Mouse (Mus musculus): Measurements from ENCODE around the gene Plekha8. TPM values are rescaled to one million over a fixed set of nuclear protein-coding genes. Genes with fewer than 3 reads are reported as not detected.

Plekha8 gene
- total RNA-seq, 2 experiments from 2014 or later = 3.2 to 3.3 TPM

DNA sequence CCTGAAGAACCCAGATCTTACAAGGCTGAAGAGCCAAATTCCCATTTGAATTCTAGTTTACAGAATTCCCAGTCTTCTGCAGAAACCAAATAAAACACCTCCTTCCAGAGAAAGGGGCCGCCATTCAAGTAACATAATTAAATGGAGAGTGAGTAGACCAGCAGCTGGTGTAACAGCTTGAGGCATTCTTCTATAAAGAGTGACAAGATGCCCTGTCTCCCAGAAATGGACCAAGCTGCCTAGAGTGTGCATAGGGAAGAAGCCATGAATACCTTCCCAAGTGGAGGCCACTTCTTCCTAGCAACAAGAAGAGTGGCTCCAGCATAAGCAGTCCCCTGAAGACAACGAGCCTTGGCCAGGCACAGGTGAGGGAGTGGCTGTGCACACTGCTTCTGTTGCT is 47.0 kb downstream of the Plekha8 start:
- no peak for DNase-seq (ENCODE audit: low spot score)

DNA sequence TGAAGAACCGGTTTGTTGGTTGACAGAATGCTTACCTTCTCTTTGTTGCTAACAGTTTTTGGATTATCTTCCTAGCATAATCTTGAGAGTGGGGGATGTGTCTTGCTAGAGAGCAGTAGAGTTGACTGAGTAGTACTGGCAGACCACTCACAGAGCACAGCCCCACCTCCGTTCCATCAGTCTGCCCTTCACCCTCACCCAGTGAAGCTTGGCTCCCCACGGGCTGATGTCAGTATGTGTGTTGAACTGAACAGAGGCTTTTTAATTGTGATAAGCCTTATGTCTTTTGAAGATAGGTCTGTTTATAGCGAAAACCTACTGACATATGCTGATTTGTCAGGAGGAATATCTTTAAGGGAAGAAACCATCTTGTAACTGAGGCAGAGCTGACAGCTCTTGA is 48.3 kb downstream of the Plekha8 start:
- DNase-seq (ENCODE audit: low spot score) = no peak

DNA sequence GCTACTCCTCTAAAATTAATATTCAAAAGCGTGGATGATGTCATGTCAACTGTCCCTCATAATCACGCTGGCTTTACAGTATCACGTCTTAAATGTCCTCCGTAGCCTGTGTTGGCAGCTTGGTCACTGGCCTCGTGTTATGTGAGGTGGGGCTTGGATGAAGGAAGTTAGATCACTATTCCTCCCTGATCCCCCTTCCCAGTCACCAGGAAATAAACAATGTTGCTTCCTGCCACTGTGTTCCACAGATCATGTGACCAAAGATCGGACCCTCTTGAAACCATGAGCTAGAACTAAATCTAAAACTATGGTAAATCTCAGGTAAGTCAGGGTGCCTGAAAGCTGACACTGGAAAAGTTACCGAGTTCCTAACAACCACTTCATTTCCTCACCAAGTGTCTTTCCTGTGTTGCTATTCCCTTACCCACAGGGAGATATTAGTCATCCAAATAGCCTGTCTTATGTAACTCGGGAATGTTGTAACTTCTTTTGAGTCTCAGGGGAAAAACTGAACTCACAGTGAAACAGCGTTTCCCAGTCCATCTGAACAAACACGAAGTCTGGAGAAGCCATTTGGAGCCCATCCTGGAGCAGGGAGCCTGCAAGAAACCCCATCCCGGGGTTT is 60.7 kb downstream of the Plekha8 start:
- DNase-seq (ENCODE audit: low spot score) = peak; percentile 64

DNA sequence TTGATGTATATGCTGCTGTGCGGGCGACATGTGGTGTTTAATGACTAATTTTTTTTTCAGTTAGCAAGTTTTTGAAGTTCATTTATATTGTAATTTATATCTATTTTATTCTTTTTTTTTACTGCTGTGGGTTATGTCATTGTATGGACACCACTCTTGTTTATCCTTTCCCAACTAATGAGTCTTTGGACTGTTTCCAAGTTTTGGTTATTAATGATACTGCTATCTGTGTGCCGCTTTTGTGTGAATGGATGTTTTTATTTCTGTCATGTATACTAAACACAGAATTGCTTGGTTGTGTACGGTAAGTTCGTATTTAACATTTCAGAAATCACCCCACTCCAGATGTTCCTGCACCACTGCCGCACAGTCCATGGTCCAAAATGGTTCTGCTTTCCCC is 63.0 kb downstream of the Plekha8 start:
- DNase-seq (ENCODE audit: low spot score) = no peak

DNA sequence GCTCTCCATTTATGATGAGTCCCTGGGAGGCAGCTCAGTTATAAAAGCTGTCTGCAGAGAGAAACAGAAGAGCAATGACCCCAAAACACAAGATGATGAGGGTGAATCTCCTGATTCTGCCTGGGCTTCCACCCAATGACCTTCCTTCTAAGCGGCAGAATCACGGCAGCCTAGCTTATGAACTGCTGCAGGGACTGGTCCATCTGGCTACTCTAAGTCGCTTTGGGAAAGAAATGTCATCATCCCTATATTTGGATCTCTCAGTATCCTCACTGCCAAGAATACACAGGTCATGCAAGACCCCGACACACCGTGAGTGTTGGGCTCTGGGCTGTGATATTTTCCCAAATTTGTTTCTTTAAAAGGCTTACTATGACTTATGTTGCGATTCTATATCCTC is 75.0 kb downstream of the Plekha8 start:
- DNase-seq (ENCODE audit: low spot score) = no peak

DNA sequence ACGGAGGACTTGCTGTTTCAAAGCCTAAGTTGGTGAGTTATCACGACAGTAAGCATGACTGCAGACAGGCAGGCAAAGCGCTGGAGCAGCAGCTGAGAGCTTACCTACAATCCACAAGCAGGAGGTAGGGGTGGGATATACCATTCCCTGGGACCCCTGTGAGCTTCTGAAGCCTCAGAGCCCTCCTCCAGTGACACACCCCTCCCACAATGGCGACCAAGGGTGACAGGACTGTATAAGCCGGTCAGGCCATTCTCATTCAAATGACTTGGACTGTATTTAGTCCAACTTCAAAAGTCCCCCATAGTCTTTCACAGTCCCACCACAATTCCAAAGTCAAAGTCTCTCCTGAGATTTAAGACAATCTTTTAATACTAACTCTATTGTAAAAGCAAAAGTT is 78.0 kb downstream of the Plekha8 start:
- DNase-seq (ENCODE audit: low spot score) = no peak

DNA sequence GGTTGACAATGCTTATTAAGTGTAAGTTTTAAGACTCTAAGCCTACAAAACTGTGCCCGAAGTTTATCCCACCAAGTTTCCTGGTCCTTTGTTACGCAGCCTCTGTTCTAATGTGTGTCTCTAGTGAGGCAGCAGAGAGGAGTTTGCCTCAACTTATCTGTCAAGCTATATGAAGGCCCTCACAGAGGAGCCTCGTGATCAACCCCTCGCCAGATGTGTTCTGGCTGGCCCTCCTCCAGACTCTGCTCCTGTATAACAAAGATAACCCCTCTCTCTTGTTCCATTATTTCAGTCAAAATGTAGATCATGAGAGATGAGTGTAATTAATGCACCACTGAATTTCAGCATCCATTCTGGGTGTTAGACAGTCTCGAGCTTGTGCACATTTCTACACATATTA is 84.8 kb downstream of the Plekha8 start:
- DNase-seq (ENCODE audit: low spot score) = no peak

DNA sequence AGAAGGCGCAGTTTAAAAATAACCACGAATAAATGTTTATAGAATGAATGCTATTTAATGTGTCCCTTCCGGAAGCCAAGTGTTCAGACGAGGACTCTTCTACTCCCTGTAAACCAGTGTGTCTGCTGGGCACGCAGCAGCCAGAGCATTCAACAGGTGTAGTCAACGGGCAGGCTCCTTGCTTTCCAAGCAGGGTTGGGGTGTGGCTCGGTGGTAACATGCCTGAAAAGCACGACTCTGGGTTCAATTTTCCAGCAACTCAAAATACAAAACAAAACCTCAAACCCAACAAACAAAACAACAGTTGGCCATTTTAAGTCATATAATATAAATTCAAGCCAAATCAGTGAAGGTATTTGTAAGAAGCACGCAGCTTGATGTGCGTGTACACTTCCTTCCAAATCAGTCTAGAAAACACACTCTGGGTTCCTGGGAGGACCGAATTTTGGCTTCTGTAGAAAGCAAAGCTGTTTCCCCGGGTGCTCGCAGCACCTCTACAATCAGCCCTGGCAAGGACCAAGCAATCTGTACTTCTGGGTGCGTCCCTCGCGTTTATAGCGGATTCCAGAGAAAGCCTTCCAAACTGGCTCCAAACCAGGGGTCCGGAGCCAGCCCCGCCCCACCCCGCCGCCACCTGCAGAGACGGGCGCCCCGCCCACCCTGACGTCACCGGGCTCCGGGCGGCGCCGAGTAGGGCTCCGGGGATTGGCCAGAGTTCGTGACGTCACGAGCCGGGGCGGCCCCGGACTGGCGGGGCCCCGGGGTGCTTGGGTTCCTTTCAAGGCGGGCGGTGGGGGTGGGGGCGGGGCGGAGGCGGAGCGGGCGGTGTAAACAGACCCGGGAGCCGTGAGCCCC is 86.2 kb downstream of the Plekha8 start, which contains the start of gene Mturn:
TSS of gene Mturn (plus strand) at position 734 of the 855 bp plus-strand sequence.
- peak; percentile 98 for DNase-seq (ENCODE audit: low spot score)

DNA sequence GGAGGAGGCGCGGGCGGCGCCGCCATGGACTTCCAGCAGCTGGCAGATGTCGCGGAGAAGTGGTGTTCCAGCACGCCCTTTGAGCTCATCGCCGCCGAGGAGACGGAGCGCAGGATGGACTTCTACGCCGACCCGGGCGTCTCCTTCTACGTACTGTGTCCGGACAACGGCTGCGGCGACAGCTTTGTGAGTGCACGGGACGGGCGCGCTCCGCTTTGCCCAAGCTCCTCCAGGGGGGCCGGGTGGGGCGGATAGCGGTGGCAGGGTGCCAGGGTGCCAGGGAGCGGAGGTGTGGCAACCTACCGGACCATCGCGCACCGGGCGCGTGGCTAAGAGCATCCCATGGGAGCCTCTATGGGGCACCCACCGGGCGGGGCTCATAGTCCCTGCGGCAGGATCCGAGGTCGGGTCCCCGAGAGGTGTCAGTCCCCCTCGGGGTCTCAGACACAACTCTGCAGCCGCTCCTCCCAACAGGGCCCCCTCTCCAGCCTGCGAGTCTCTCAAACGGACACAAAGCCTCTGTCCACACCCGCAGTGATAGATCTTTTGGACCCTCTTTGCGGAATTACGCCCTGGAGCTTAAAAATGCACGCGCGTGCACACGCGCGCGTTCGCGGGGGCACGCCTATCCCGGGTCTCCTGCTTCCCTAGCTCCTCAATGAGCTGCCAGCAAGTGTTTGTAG is 87.0 kb downstream of the Plekha8 start:
- no peak for DNase-seq (ENCODE audit: low spot score)

DNA sequence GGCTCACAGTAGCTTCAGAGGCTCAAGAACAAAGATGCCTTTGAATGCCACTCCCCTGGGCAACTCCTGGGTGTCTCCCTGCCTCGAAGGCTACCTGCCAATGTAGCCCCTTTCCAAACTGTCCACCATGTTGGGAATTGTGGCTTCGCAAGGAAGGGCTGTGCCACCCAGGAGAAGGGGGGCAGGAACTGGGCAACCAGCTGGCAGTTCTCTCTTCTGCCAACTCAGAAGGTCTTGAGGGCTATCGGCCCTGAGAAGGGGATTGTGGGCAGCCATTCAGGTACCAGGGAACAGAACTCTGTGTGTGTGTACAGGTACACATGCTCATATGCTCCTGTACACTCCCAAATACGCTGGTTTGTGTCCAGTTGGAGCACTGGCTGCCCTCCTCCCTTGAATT is 89.2 kb downstream of the Plekha8 start:
- DNase-seq (ENCODE audit: low spot score) = no peak

DNA sequence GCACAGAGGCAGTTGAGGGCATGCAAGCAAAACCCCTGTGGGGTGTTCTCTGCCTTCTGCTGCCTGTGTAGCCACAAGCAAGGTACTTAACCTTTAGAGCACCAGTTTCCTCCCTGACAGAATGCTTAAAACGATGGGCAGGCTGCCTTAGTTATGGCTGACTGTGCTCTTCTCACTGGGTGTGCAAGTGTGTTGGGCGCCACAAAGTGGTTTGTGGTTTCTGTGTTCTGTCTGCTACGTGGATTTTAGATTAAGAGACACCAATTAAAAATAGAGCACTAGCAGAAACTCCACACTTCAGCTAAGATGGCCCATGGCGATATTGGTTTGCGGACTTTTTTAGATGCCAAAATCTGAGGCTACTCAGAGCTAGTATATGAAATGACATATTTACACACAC is 90.2 kb downstream of the Plekha8 start:
- no peak for DNase-seq (ENCODE audit: low spot score)

DNA sequence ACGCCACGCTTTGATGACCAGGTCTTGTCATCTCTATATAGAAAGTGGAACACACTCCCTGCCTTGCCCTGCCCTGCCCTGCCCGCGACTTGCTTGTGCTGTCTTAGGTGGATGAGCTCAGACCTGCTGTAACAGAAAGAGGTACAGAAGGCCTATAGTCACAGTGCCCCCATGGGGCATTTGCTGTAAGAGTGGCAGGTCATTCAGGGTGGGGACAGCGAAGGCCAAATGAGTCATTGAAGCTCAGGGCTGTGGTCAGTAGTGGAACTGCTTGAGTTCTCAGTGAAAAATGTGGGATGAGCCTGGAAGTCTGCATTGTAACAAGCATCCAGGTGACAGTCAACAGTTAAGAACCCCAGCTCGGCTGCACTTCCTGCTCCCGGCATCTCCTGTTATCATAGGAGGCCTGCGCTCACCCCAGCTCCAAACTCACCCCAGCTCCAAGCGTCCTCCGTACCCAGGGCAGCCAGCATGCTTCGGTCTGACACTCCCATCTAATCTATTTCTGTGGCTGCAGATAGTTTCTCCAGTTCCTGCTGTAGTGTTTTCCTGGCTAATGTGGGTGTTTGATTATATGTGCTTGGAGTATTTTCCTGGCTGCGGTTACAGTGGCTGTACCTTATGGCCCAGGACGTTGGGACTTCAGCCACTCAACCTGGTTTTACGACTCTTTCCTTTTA is 90.9 kb downstream of the Plekha8 start:
- no peak for DNase-seq (ENCODE audit: low spot score)

DNA sequence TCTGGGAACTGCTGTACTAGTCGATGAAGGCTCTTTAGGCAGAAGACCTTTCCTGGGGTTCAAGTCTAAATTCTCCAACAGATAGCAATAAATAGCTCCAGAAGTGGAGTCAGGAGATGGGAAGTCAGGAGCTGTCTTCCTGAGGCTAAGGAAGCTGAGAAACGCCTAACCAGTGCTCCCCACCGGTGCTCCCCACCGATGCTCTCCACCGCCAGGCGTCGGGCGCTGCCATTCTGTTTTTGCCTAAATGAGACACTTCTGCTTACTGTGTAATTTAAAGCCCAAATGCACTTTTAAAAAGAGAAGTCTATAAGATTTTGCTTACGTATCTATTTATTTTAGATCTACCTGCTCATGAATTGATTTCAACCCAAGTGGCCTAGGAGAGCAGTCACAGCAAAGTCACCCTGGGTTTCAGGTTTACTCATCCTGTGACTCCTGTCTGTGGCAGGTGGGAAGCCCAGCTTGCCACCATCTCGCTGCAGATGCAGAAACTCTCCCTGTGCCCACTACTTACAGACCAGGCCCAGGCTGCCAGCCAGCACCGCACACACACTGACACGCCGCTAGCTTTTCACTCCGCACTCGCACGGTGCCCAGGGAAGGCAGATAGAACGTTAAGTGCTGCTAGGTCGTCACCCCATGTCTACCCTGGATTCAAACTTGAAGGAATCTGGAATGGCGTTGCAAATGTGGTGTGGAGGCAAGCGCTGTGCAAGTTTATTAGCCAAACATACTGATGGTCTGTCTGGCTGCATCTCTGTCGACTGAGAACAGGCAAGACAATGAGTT is 92.2 kb downstream of the Plekha8 start:
- no peak for DNase-seq (ENCODE audit: low spot score)

DNA sequence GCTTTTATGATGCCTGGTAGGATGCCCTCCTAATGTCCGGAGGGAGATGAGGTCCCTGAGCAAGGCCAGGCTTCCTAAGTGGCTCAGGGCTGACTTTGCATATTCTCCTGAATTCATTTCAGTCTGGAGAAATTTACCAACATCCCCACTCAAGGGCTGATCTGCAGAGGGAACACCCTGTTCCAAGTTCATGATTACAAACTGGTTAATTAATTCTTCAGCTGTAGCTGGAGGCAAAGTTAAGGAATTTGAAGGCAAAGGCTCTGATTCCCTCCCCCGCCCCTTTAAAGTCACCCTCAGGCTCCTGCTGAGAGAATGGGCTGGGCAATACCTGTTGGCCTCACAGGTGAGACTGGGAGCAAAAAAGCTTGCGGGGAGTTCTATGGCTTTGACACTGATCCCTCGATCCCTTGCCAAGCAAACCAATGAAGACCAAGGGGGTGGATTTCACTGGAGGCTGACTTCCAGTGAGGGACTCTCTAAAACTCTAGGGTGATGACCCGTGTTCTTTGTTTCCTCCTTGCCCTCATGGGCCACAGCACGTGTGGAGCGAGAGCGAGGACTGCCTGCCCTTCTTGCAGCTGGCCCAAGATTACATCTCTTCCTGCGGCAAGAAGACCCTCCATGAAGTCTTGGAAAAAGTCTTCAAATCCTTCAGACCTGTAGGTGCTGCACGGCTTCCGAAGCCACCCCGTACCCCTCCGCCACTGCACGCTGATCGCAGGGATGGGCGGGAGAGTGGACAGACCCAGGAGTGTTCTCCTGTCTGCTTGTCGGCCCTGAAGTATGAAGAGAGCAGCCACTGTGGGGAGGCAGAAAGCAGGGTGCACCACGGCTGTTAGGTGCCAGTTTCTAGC is 93.8 kb downstream of the Plekha8 start:
- DNase-seq (ENCODE audit: low spot score) = no peak

DNA sequence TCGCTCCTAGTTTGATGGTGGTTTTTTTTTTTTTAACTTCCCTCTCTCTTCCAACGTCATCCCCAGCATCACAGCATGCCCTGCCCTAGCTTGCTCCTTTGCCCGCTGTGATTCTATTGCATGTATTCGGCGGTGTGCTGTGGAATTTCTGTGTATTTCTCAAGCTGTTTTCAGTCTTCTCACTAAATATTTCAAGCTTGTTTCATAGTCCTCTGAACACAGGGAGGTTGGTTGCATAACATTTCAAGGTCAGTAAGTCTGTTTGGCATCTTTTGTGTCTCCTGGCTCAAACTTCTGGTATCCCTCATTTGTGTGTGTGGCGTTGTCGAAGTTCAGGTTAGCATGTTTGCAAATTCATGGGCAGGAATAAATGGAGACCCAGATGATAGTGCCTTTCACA is 94.8 kb downstream of the Plekha8 start:
- no peak for DNase-seq (ENCODE audit: low spot score)

DNA sequence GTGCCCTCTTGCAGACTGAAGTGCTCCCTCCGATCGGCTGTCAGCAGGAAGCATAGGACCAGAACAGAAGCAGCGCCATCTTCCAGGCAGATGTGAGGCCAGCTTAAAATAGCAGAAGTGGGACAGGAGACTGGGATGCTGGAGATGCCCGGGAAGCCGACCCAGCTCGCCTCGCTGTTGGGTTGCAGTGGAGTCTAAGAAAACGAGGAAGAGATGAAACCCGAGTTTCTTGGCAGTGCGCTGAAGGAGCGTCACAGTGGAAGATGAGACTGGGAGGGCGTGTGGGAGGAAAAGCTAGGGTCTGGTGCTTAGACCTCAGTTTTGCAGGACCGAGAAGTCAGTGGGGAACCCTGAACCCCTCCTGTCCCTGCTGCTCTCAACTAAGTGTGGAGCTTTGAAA is 95.9 kb downstream of the Plekha8 start:
- no peak for DNase-seq (ENCODE audit: low spot score)

DNA sequence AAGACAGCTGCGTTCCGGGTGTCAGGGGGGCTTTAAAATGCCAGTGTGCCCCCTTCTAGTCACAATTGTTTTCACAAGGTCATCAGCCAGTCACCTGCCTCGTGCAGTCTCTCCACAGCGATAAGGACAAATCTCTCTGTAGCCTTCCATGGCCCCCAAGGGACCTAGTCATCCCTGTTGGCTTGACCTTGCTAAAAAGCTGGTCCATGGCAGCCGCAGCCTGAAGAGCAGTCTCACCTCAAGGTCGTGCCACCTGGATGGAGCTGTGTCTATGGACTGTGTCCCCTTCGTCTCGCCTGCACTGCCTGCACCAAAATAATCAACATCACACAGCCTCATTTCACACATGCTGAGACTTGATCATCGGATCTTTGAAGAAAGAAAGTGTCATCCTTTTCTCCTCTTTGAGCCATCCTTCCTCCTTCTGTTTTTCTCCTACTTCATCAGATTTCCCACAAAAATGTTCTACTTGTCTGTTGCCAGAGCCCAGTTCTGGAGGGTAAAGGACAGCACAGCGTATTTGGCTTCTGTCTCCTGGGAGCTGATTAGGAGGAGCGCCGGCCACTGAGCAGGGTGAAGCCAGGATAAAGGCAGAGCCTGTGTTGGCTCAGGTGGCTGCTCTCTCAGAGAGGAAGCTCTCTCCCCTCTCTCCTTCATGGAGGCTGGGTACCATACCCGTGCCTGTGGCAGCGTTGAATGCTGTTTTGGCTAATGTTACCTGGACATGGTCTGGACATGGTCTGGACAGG is 96.6 kb downstream of the Plekha8 start:
- no peak for DNase-seq (ENCODE audit: low spot score)

DNA sequence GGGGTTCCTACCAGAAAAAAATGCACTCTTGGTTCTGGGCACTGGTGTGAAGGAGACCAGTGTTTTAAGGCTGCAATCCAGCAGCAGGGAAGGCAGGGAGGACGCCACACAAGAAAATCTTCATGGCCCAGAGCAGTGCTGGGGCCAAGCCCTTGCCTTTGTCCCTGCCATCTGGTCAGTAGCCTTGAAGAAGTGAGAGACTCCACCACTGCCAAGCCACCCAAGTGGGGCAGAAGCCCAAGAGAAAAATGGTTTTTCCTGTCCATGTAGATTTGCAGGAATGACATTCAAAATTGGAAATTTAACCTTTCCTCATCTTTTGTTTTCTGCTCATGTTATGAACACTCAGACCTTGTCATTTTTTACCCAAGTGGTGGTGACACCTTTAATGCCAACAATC is 97.3 kb downstream of the Plekha8 start:
- no peak for DNase-seq (ENCODE audit: low spot score)

DNA sequence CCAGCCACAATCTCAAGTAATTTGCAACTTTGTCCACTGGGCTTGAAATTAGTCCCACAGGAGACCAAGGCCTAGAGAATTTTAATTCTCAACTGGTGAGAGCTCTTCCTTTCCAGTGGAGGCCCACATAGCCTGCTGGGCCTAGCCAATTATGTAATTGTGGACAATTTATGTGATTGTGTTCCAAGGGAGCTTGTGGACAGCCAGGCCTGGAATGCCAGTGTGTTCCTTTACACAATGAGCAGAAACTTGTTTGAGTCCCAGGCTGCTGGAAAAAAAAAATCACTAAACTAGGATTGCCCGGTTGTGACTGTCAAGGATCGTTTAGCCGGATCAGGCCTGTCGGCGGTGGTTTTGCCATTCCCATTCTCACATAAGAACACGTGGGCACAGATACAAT is 98.4 kb downstream of the Plekha8 start:
- no peak for DNase-seq (ENCODE audit: low spot score)

Data from gastrocnemius, adult 18-20 months (tissue).